ENCODE assay signal across 28 mouse cellular contexts in the genomic region with DNA sequence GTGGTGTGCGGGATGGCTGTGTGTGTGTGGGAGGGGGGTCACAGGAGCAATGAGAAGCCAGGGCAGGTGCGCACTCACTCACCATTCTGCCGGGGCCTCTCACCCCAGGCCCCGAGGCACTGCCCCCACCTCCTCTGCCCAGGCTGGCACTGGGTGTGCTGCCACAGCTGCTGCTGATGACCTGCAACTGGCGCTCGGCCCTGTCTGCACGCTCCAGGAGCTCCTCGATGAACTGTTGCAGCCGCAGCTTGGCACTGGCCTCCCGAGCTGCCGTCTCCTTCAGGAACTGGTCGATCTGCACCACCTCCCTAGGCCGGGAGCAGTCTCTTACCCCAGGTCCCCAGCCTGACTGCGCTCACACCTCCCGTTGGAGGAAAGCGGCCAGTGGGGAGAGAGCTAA. TPM values are rescaled to one million over a fixed set of nuclear protein-coding genes. Genes with fewer than 3 reads are reported as not detected.
DNase-seq lines count a peak whose midpoint lies in the region; ATAC-seq lines count a peak whose summit lies in the region.
"Had no signal": no experiment of that assay in that cellular context is flagged by ENCODE, and none has a peak within 500 bp of the region (broad histone marks: within the 10 kb centered on the region; RNA-seq: fewer than 3 reads in every experiment).

No protein-coding gene starts in this region.

- H3K4me1 ChIP-seq in hindbrain, embryonic 13.5 days (replicated peaks) = peaks cover 17% of the 10 kb centered on the region
- H3K4me1 ChIP-seq in hindbrain, embryonic 11.5 days (replicated peaks; ENCODE audit: control insufficient read depth, insufficient read depth, low read length) = peaks cover 6% of the 10 kb centered on the region; the same call in 1 of the 2 replicates
- H3K4me1 ChIP-seq in kidney, embryonic 16.5 days (ENCODE audit: insufficient read depth, low read length) = peaks cover 13% of the 10 kb centered on the region; the same call in 1 of the 2 replicates
- H3K4me1 ChIP-seq in hindbrain, embryonic 16.5 days (ENCODE audit: control insufficient read depth, insufficient read depth, low read depth, low read length) = peaks cover 12% of the 10 kb centered on the region
- H3K4me1 ChIP-seq: liver, embryonic 15.5 days had no signal

- no peak for DNase-seq in hindbrain, embryonic 11.5 days (ENCODE audit: low spot score)
- DNase-seq in kidney, adult 11 months = no peak
- DNase-seq in kidney, postnatal 14 days = peak; percentile 21
- DNase-seq: adrenal gland, postnatal 36 days; embryo, embryonic 11 days; gastrocnemius, adult 2 months; heart, postnatal 36 days; lung, postnatal 36 days; retina, postnatal 1 day; thymus, postnatal 25 days had no signal

- H3K9me3 ChIP-seq in hindbrain, embryonic 13.5 days = no peaks in the 10 kb centered on the region
- no peaks in the 10 kb centered on the region for H3K9me3 ChIP-seq in hindbrain, embryonic 11.5 days (ENCODE audit: control insufficient read depth, low read length)
- no peaks in the 10 kb centered on the region for H3K9me3 ChIP-seq in kidney, embryonic 16.5 days (ENCODE audit: low read length)
- no peaks in the 10 kb centered on the region for H3K9me3 ChIP-seq in hindbrain, embryonic 16.5 days (ENCODE audit: control insufficient read depth, low read length)
- H3K9me3 ChIP-seq: embryonic facial prominence, embryonic 13.5 days; forebrain, embryonic 12.5 days; limb, embryonic 15.5 days; liver, embryonic 15.5 days; lung, embryonic 15.5 days; midbrain, embryonic 15.5 days; neural tube, embryonic 12.5 days had no signal

- ATAC-seq in hindbrain, embryonic 13.5 days (ENCODE audit: low FRiP score) = 0 out of 2 replicates have a peak, but pooled peaks have one; percentile 17
- no peak for ATAC-seq in hindbrain, embryonic 11.5 days (ENCODE audit: low FRiP score)
- peak; percentile 87 for ATAC-seq in kidney, embryonic 16.5 days (ENCODE audit: low FRiP score, low TSS enrichment)
- ATAC-seq in hindbrain, embryonic 16.5 days = 0 out of 2 replicates have a peak, but pooled peaks have one; percentile 18
- no peak for ATAC-seq in megakaryocyte, adult 5-6 weeks (ENCODE audit: poor library complexity, severe bottlenecking)
- ATAC-seq: midbrain, embryonic 15.5 days had no signal

- 0 out of 2 replicates have a peak overlapping the region, but pooled peaks have one; percentile 39 for H3K9ac ChIP-seq in hindbrain, embryonic 13.5 days
- H3K9ac ChIP-seq in hindbrain, embryonic 11.5 days (ENCODE audit: low read depth, low read length) = no peak overlapping the region
- no peak overlapping the region for H3K9ac ChIP-seq in kidney, embryonic 16.5 days (replicated peaks; ENCODE audit: low read length)
- H3K9ac ChIP-seq in hindbrain, embryonic 16.5 days (ENCODE audit: low read depth, low read length) = no peak overlapping the region
- H3K9ac ChIP-seq: embryonic facial prominence, embryonic 13.5 days; forebrain, embryonic 12.5 days; limb, embryonic 15.5 days; liver, embryonic 15.5 days; lung, embryonic 15.5 days; midbrain, embryonic 15.5 days; neural tube, embryonic 12.5 days had no signal

- H3K27ac ChIP-seq in hindbrain, embryonic 13.5 days = no peak overlapping the region
- no peak overlapping the region for H3K27ac ChIP-seq in hindbrain, embryonic 11.5 days (ENCODE audit: low read depth, low read length)
- no peak overlapping the region for H3K27ac ChIP-seq in kidney, embryonic 16.5 days (ENCODE audit: low read length)
- H3K27ac ChIP-seq in hindbrain, embryonic 16.5 days (ENCODE audit: low read depth, low read length) = no peak overlapping the region
- H3K27ac ChIP-seq: embryonic facial prominence, embryonic 13.5 days; forebrain, embryonic 12.5 days; gastrocnemius, adult 2 months; limb, embryonic 15.5 days; liver, embryonic 15.5 days; lung, embryonic 15.5 days; midbrain, embryonic 15.5 days; neural tube, embryonic 12.5 days had no signal

- H3K36me3 ChIP-seq in hindbrain, embryonic 13.5 days = peaks cover 30% of the 10 kb centered on the region
- no peaks in the 10 kb centered on the region for H3K36me3 ChIP-seq in hindbrain, embryonic 11.5 days (ENCODE audit: control insufficient read depth, insufficient read depth, low read length)
- no peaks in the 10 kb centered on the region for H3K36me3 ChIP-seq in kidney, embryonic 16.5 days (ENCODE audit: insufficient read depth, low read length)
- peaks cover 7% of the 10 kb centered on the region; the same call in 1 of the 2 replicates for H3K36me3 ChIP-seq in hindbrain, embryonic 16.5 days (ENCODE audit: control insufficient read depth, insufficient read depth, low read length)
- H3K36me3 ChIP-seq: embryonic facial prominence, embryonic 13.5 days; forebrain, embryonic 12.5 days; limb, embryonic 15.5 days; liver, embryonic 15.5 days; lung, embryonic 15.5 days; midbrain, embryonic 15.5 days; neural tube, embryonic 12.5 days had no signal

- no peak overlapping the region for H3K4me2 ChIP-seq in hindbrain, embryonic 13.5 days
- no peak overlapping the region for H3K4me2 ChIP-seq in hindbrain, embryonic 11.5 days (replicated peaks; ENCODE audit: low read depth, low read length)
- H3K4me2 ChIP-seq in kidney, embryonic 16.5 days (replicated peaks; ENCODE audit: low read depth, low read length) = 0 out of 2 replicates have a peak overlapping the region, but pooled peaks have one; percentile 13
- no peak overlapping the region for H3K4me2 ChIP-seq in hindbrain, embryonic 16.5 days (ENCODE audit: low read length)
- H3K4me2 ChIP-seq: embryonic facial prominence, embryonic 13.5 days; forebrain, embryonic 12.5 days; limb, embryonic 15.5 days; liver, embryonic 15.5 days; lung, embryonic 15.5 days; midbrain, embryonic 15.5 days; neural tube, embryonic 12.5 days had no signal

- peaks cover 67% of the 10 kb centered on the region for H3K27me3 ChIP-seq in hindbrain, embryonic 13.5 days
- peaks cover 35% of the 10 kb centered on the region for H3K27me3 ChIP-seq in hindbrain, embryonic 11.5 days (ENCODE audit: control insufficient read depth, insufficient read depth, low read length)
- H3K27me3 ChIP-seq in kidney, embryonic 16.5 days (ENCODE audit: insufficient read depth, low read length) = peaks cover 49% of the 10 kb centered on the region
- H3K27me3 ChIP-seq in hindbrain, embryonic 16.5 days (replicated peaks; ENCODE audit: control insufficient read depth, insufficient read depth, low read length) = peaks cover 17% of the 10 kb centered on the region

- WGBS in hindbrain, embryonic 13.5 days = 59% methylated on average over 16 of the region's 16 CpGs
- WGBS in hindbrain, embryonic 11.5 days = 73% methylated on average over 16 of the region's 16 CpGs
- 36% methylated on average over 16 of the region's 16 CpGs for WGBS in kidney, embryonic 16.5 days
- WGBS in hindbrain, embryonic 16.5 days = 56% methylated on average over 13 of the region's 16 CpGs

- no peak overlapping the region for H3K4me3 ChIP-seq in hindbrain, embryonic 13.5 days
- no peak overlapping the region for H3K4me3 ChIP-seq in hindbrain, embryonic 11.5 days (ENCODE audit: low read depth, low read length)
- no peak overlapping the region for H3K4me3 ChIP-seq in kidney, embryonic 16.5 days (ENCODE audit: low read length)
- H3K4me3 ChIP-seq in hindbrain, embryonic 16.5 days (ENCODE audit: low read length) = no peak overlapping the region
- H3K4me3 ChIP-seq: embryonic facial prominence, embryonic 13.5 days; erythroblast, embryonic 14.5 days; forebrain, embryonic 12.5 days; gastrocnemius, adult 2 months; limb, embryonic 15.5 days; liver, embryonic 15.5 days; lung, embryonic 15.5 days; midbrain, embryonic 15.5 days; neural tube, embryonic 12.5 days had no signal

RNA-seq across cellular contexts. Expression of a gene that starts 22.1 kb away (rescaled TPM):
- polyA plus RNA-seq in hindbrain, embryonic 13.5 days (2015; fragmentation: Nextera tagmentation; extraction: Ambion mirVana) = 5.3 and 5.5 TPM in 2 replicates
- polyA plus RNA-seq in hindbrain, embryonic 11.5 days (2014; fragmentation: Nextera tagmentation; extraction: Ambion mirVana) = 0.89 and 0.93 TPM in 2 replicates
- polyA plus RNA-seq in kidney, embryonic 16.5 days (2015; fragmentation: Nextera tagmentation; extraction: Ambion mirVana) = 0.08 and 0.09 TPM in 2 replicates
- 9.8 and 10.3 TPM in 2 replicates for polyA plus RNA-seq in hindbrain, embryonic 16.5 days (2015; fragmentation: Nextera tagmentation; extraction: Ambion mirVana)
- not detected in 2 replicates for total RNA-seq in megakaryocyte, adult 5-6 weeks (2015)
- not detected in 2 replicates for total RNA-seq in megakaryocyte, adult 5-6 weeks (2017)
- total RNA-seq: heart, postnatal 36 days; megakaryocyte-erythroid progenitor cell, adult 5-6 weeks had no signal
- polyA plus RNA-seq: erythroblast, embryonic 14.5 days; heart, embryonic 14.5 days; liver, embryonic 15.5 days had no signal

RNA-seq across cellular contexts. Expression of a gene that starts 28.9 kb away (rescaled TPM):
- polyA plus RNA-seq in hindbrain, embryonic 13.5 days (2015; fragmentation: Nextera tagmentation; extraction: Ambion mirVana) = 20.2 and 22.7 TPM in 2 replicates
- 25.5 and 28.1 TPM in 2 replicates for polyA plus RNA-seq in hindbrain, embryonic 11.5 days (2014; fragmentation: Nextera tagmentation; extraction: Ambion mirVana)
- polyA plus RNA-seq in kidney, embryonic 16.5 days (2015; fragmentation: Nextera tagmentation; extraction: Ambion mirVana) = 37.6 and 39.1 TPM in 2 replicates
- 33.2 and 34.9 TPM in 2 replicates for polyA plus RNA-seq in hindbrain, embryonic 16.5 days (2015; fragmentation: Nextera tagmentation; extraction: Ambion mirVana)
- total RNA-seq in megakaryocyte, adult 5-6 weeks (2015) = 24.3 and 26.6 TPM in 2 replicates
- 7.2 and 8.7 TPM in 2 replicates for total RNA-seq in megakaryocyte, adult 5-6 weeks (2017)

RNA-seq across cellular contexts. Expression of a gene that starts 29.4 kb away (rescaled TPM):
- polyA plus RNA-seq in hindbrain, embryonic 13.5 days (2015; fragmentation: Nextera tagmentation; extraction: Ambion mirVana) = 601 and 603 TPM in 2 replicates
- 644 and 685 TPM in 2 replicates for polyA plus RNA-seq in hindbrain, embryonic 11.5 days (2014; fragmentation: Nextera tagmentation; extraction: Ambion mirVana)
- 555 and 583 TPM in 2 replicates for polyA plus RNA-seq in kidney, embryonic 16.5 days (2015; fragmentation: Nextera tagmentation; extraction: Ambion mirVana)
- 561 TPM in 2 replicates for polyA plus RNA-seq in hindbrain, embryonic 16.5 days (2015; fragmentation: Nextera tagmentation; extraction: Ambion mirVana)
- total RNA-seq in megakaryocyte, adult 5-6 weeks (2015) = 172 and 178 TPM in 2 replicates
- total RNA-seq in megakaryocyte, adult 5-6 weeks (2017) = 167 and 192 TPM in 2 replicates

RNA-seq across cellular contexts. Expression of a gene that starts 32.7 kb away (rescaled TPM):
- not detected in 2 replicates for polyA plus RNA-seq in hindbrain, embryonic 13.5 days (2015; fragmentation: Nextera tagmentation; extraction: Ambion mirVana)
- polyA plus RNA-seq in hindbrain, embryonic 11.5 days (2014; fragmentation: Nextera tagmentation; extraction: Ambion mirVana) = not detected in 2 replicates
- polyA plus RNA-seq in kidney, embryonic 16.5 days (2015; fragmentation: Nextera tagmentation; extraction: Ambion mirVana) = 0.07 TPM in 1 of 2 replicates, not detected in the other
- not detected in 2 replicates for polyA plus RNA-seq in hindbrain, embryonic 16.5 days (2015; fragmentation: Nextera tagmentation; extraction: Ambion mirVana)
- total RNA-seq in megakaryocyte, adult 5-6 weeks (2015) = not detected in 2 replicates
- not detected in 2 replicates for total RNA-seq in megakaryocyte, adult 5-6 weeks (2017)
- total RNA-seq: adrenal gland, adult 18-20 months; adrenal gland, postnatal 36 days; gastrocnemius, adult 2 months; gastrocnemius, postnatal 4 days; heart, adult 8-10 months; heart, postnatal 36 days had no signal
- polyA plus RNA-seq: embryonic facial prominence, embryonic 13.5 days; erythroblast, embryonic 14.5 days; forebrain, embryonic 12.5 days; heart, embryonic 14.5 days; intestine, embryonic 14.5 days; limb, embryonic 15.5 days; liver, embryonic 15.5 days; lung, embryonic 15.5 days; midbrain, embryonic 15.5 days; neural tube, embryonic 12.5 days had no signal

RNA-seq across cellular contexts. Expression of a gene that starts 48.9 kb away (rescaled TPM):
- 58.4 and 59.0 TPM in 2 replicates for polyA plus RNA-seq in hindbrain, embryonic 13.5 days (2015; fragmentation: Nextera tagmentation; extraction: Ambion mirVana)
- 52.4 and 53.1 TPM in 2 replicates for polyA plus RNA-seq in hindbrain, embryonic 11.5 days (2014; fragmentation: Nextera tagmentation; extraction: Ambion mirVana)
- 74.4 and 77.0 TPM in 2 replicates for polyA plus RNA-seq in kidney, embryonic 16.5 days (2015; fragmentation: Nextera tagmentation; extraction: Ambion mirVana)
- polyA plus RNA-seq in hindbrain, embryonic 16.5 days (2015; fragmentation: Nextera tagmentation; extraction: Ambion mirVana) = 81.4 and 82.8 TPM in 2 replicates
- 7.2 and 8.3 TPM in 2 replicates for total RNA-seq in megakaryocyte, adult 5-6 weeks (2015)
- total RNA-seq in megakaryocyte, adult 5-6 weeks (2017) = 10.0 and 11.2 TPM in 2 replicates

Comparison
In these comparisons a context has a peak if more than half of its experiments do, and no peak if none do; other contexts are left out.
1. ATAC-seq: peak in hindbrain, embryonic 13.5 days (single experiment), kidney, embryonic 16.5 days (single experiment) and hindbrain, embryonic 16.5 days (single experiment); none in hindbrain, embryonic 11.5 days (single experiment) and megakaryocyte, adult 5-6 weeks (single experiment).